Mouse (Mus musculus) hindbrain, embryonic 15.5 days (tissue): Measurements from ENCODE around the gene Bcl2l13. TPM values are rescaled to one million over a fixed set of nuclear protein-coding genes. Genes with fewer than 3 reads are reported as not detected.

Experiments
- ATAC-seq: fragments of 200-750 bp; cut with Nextera tagmentation; 2 replicates; pipeline ENCODE4 v1.8.0; 2017; ENCODE audit warnings: low read depth, moderate number of reproducible peaks, moderate TSS enrichment; ENCODE audit not compliant: low FRiP score
- H3K27ac ChIP-seq: fragments of 300-500 bp; sonication (generic); replicated peaks from 2 replicates; pipeline ENCODE4 v1.5.1; 2015; ENCODE audit warnings: mild to moderate bottlenecking, inconsistent platforms
- H3K27me3 ChIP-seq: fragments of 300-500 bp; sonication (generic); 2 replicates; pipeline ENCODE4 v1.6.1; 2015; ENCODE audit warnings: control low read depth, inconsistent platforms
- H3K36me3 ChIP-seq: fragments of 300-500 bp; sonication (generic); 2 replicates; pipeline ENCODE4 v1.6.1; 2015; ENCODE audit warnings: control low read depth, inconsistent platforms
- H3K4me1 ChIP-seq: fragments of 300-500 bp; sonication (generic); replicated peaks from 2 replicates; pipeline ENCODE4 v1.6.1; 2015; ENCODE audit warnings: control low read depth, inconsistent platforms
- H3K4me2 ChIP-seq: fragments of 300-500 bp; sonication (generic); 2 replicates; pipeline ENCODE4 v1.6.1; 2015; ENCODE audit warnings: moderate library complexity, mild to moderate bottlenecking, inconsistent platforms
- H3K4me3 ChIP-seq: fragments of 300-500 bp; sonication (generic); 2 replicates; pipeline ENCODE4 v1.5.1; 2015; ENCODE audit warnings: mild to moderate bottlenecking, inconsistent platforms
- H3K9ac ChIP-seq: fragments of 300-500 bp; sonication (generic); 2 replicates; pipeline ENCODE4 v1.6.1; 2015; ENCODE audit warnings: inconsistent platforms
- H3K9me3 ChIP-seq: fragments of 300-500 bp; sonication (generic); 2 replicates; pipeline ENCODE4 v1.6.1; 2016; ENCODE audit warnings: control low read depth, inconsistent platforms
- WGBS: fragments of 180-500 bp; shearing (Covaris S2); methylation state at CpG from one replicate; pipeline ENCODE4 v1.1.7; 2015; 5-methylcytosine and 5-hydroxymethylcytosine counted together
- microRNA-seq: library from miRNA; unstranded; fragments of <30 nt; microRNA quantifications from one replicate; pipeline ENCODE4, GENCODE M21; 2016
- polyA plus RNA-seq: library from polyadenylated mRNA; unstranded; fragments of >200 nt; fragmentation: Nextera tagmentation; extraction: Ambion mirVana; gene quantifications from 2 replicates; pipeline ENCODE4 v1.2.1, GENCODE M21; 2015

Gene Bcl2l13
- polyA plus RNA-seq, 1 experiment from 2014 or later = 29.8 TPM

- no peaks in the 10 kb centered on the region for H3K4me1 ChIP-seq
- no peaks in the 10 kb centered on the region for H3K27me3 ChIP-seq
- no peaks in the 10 kb centered on the region for H3K9me3 ChIP-seq
- H3K4me2 ChIP-seq = no peak overlapping the region
- 83% methylated on average over 11 of the region's 11 CpGs for WGBS
- no peak overlapping the region for H3K4me3 ChIP-seq
- H3K9ac ChIP-seq = no peak overlapping the region
- H3K36me3 ChIP-seq = peaks cover 21% of the 10 kb centered on the region
- H3K27ac ChIP-seq = no peak overlapping the region
- ATAC-seq = no peak
These were observed 102.1 kb downstream of the Bcl2l13 start for GRCm38 (mm10) chr6:120937999-120938608.

GRCm38 (mm10) chr6:120938763-120939450 lies 102.9 kb downstream of the Bcl2l13 start:
- H3K27ac ChIP-seq = no peak overlapping the region
- H3K9ac ChIP-seq = no peak overlapping the region
- H3K9me3 ChIP-seq = no peaks in the 10 kb centered on the region
- no peaks in the 10 kb centered on the region for H3K27me3 ChIP-seq
- 93% methylated on average over 12 of the region's 12 CpGs for WGBS
- no peak for ATAC-seq
- H3K4me3 ChIP-seq = no peak overlapping the region
- H3K36me3 ChIP-seq = peaks cover 15% of the 10 kb centered on the region
- H3K4me2 ChIP-seq = no peak overlapping the region
- no peaks in the 10 kb centered on the region for H3K4me1 ChIP-seq

- ATAC-seq = no peak
- H3K4me3 ChIP-seq = no peak overlapping the region
- no peaks in the 10 kb centered on the region for H3K27me3 ChIP-seq
- H3K9me3 ChIP-seq = no peaks in the 10 kb centered on the region
- no peak overlapping the region for H3K27ac ChIP-seq
- WGBS = 84% methylated on average over 3 of the region's 3 CpGs
- no peak overlapping the region for H3K9ac ChIP-seq
- H3K36me3 ChIP-seq = peaks cover 6% of the 10 kb centered on the region; the same call in 1 of the 2 replicates
- no peaks in the 10 kb centered on the region for H3K4me1 ChIP-seq
- H3K4me2 ChIP-seq = no peak overlapping the region
These were observed 103.8 kb downstream of the Bcl2l13 start for GRCm38 (mm10) chr6:120939783-120940182.

- no peak for ATAC-seq
- H3K4me2 ChIP-seq = no peak overlapping the region
- no peak overlapping the region for H3K27ac ChIP-seq
- WGBS = 92% methylated on average over 7 of the region's 7 CpGs
- peaks cover 11% of the 10 kb centered on the region for H3K36me3 ChIP-seq
- no peaks in the 10 kb centered on the region for H3K27me3 ChIP-seq
- H3K9me3 ChIP-seq = no peaks in the 10 kb centered on the region
- H3K9ac ChIP-seq = no peak overlapping the region
- H3K4me1 ChIP-seq = no peaks in the 10 kb centered on the region
- no peak overlapping the region for H3K4me3 ChIP-seq
These were observed 104.6 kb downstream of the Bcl2l13 start for GRCm38 (mm10) chr6:120940446-120941083.

- Histone ChIP-seq H3K36me3 (peaks cover 17% of the 10 kb centered on the region), H3K4me1 (no peaks in the 10 kb centered on the region), H3K9ac (no peak overlapping the region), H3K27ac (no peak overlapping the region), H3K4me2 (no peak overlapping the region), H3K9me3 (no peaks in the 10 kb centered on the region), H3K27me3 (no peaks in the 10 kb centered on the region), H3K4me3 (no peak overlapping the region)
- 78% methylated on average over 7 of the region's 7 CpGs for WGBS
- no peak for ATAC-seq
These were observed 105.1 kb downstream of the Bcl2l13 start for GRCm38 (mm10) chr6:120941084-120941481.

- Histone ChIP-seq H3K4me2 (no peak overlapping the region), H3K9me3 (no peaks in the 10 kb centered on the region), H3K4me3 (no peak overlapping the region), H3K27ac (no peak overlapping the region), H3K9ac (no peak overlapping the region), H3K36me3 (peaks cover 20% of the 10 kb centered on the region), H3K27me3 (no peaks in the 10 kb centered on the region), H3K4me1 (no peaks in the 10 kb centered on the region)
- ATAC-seq = no peak
- 95% methylated on average over 13 of the region's 13 CpGs for WGBS
These were observed 105.6 kb downstream of the Bcl2l13 start for GRCm38 (mm10) chr6:120941575-120941974.

Small RNAs within 50 kb of the gene (microRNA-seq; reads per million reads assigned to microRNA genes)
- not detected for gene Gm25193

Other genes starting within 250 kb of the Bcl2l13 start
- gene Cecr2, start 169.8 kb upstream of the Bcl2l13 start, polyA plus RNA-seq = 3.0 and 4.3 TPM in 2 replicates
- gene Slc25a18, start 62.6 kb upstream of the Bcl2l13 start, polyA plus RNA-seq = 19.0 and 22.1 TPM in 2 replicates
- 280 and 286 TPM in 2 replicates for gene Atp6v1e1, start 13.4 kb upstream of the Bcl2l13 start, polyA plus RNA-seq
- gene Bid, start 80.6 kb downstream of the Bcl2l13 start, polyA plus RNA-seq = 39.1 and 39.3 TPM in 2 replicates